Mouse (Mus musculus): ENCODE data around the gene Txndc2. TPM values are rescaled to one million over a fixed set of nuclear protein-coding genes. Genes with fewer than 3 reads are reported as not detected.

Txndc2 gene
- total RNA-seq, 1 experiment from 2014 or later: 47.1 TPM

DNA sequence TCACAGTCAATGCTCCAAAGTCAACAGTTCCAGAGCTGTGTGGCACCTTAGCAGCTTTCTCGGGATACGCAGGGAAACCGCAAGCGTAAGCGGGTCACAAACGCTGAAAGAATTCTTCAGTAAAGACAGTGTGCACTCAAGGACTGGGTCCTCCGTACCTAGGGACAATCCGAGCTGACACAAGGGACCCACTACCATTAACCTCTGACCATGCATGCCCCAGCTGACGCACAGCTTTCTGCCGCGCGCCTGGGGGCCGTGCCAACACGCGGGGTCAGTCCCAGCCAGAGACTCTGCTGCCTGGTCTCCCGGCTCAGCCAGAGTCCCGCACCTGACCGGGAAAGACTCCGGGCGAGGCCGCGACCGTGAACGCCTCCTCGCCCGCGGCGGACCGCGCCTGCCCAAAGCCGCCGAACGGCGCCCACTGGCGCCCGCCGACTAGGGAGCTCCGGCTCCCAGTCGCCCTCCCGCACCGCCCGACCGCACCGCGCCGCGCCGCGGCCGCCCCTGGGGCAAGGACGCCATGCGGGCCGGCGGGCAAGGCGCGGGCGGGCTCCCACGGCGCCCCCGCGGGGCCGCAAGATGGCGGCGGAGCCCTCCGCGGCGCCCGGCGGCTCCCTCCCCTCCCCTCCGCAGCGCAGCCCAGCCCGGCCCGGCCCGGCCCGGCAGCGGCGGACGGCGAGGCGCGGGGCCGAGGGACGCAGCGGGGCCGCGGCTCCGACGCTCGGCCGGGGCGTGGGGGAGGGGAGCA is 29.4 kb downstream of the Txndc2 start:
- DNase-seq: peak; percentile 57

DNA sequence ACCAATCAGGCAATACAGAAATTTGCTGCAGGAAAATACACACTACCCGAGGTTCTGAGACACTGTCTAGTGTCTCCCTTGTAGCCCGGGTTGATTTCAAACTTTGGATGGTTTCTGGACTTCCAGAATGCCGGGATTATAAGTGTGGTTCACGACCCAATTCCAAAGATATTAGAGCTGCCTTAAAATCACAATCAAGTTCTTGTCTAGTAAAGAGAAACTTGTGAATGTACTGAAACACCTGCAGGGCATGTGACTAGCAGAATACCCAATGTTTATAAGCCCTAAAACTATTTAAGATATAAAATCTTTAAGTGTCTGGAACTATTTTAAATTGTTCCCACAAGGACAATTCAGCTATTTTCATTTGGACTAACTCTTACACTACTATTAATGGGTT is 30.2 kb downstream of the Txndc2 start:
- DNase-seq: no peak

DNA sequence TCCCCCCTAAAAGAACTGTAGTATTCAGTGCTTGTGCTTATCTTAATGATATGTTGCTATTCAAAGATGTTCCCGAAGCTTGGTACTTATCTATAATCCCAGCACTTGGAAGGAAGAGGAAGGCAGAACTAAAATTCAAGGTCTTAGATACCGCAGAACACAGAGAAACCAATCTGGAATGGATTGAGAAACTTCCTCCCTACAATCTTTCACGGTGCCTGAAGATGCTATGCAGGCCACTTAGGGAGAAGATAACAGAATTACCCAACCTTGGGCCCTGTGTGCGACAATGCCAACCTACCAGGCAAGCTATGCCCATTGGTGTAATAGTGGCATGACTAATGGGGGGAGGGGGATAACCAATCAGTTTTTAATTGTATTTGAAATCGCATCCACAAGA is 33.2 kb downstream of the Txndc2 start:
- DNase-seq: no peak

DNA sequence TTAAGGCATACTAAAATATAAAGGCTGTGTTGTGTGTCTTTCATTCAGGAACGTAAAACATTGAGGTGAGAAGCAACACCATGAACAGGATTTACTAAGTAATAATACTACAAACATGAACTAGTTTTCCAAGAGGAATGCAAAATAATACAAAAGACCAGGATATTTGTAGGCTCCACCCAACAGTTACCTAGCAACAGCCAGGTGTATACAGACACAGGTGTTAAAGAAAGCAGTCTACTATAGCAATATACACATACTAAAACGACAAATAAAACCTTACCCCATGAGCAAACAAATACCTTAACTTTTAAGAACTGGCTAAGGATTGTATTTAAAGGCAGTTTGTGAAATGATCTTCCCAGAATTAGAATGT is 33.7 kb downstream of the Txndc2 start:
- no peak for DNase-seq

DNA sequence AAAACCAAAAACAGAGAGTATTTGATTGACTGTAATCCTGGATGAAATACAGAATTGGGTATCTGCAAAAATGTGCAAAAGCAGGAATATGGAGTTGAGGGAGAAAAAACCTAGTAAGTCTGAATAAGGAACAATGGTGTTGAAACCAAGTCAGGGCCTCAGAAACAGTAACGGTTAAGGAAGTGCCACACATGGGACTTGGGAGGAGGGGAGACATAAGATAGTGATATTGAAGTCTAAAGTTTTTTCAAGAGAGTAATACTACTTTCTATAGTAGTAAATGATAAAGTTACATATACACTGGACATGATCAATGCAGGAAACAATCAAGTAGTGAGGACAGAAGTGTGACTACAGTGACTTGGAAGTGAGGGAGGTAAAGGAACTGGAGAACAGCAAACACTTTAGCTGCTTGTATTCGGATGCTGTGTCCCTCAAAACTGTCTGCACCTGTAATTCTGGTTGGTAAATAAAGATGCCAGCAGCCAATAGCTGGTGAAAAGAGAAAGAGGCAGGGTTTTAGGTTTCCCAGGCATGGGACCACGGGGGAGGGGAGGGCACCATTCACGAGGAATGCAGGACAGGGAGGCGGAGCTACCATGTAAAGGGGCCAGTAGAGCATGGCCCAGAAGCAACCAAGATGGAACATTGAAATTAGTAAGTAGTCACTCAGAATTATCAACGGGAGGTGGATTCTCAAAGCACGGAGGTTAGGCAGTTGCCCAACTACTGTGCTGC is 34.2 kb downstream of the Txndc2 start:
- DNase-seq: no peak

DNA sequence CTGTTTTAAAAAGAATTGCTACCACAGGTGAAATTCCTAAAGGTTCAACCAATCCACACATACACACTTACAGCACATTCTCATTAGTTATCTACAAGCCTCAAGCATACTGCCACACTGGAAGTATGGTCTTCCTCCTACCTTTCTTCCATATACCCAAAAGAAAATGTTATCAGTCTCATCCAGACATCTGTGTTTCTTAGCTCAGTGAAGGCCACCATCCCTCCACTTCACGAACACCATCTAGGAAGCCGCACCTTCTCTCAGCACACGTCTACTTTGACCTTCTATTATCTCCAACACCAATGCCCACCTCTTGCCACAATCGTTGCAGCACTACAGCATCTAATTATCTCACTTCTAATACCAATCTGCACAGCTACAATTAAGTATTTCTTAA is 36.0 kb downstream of the Txndc2 start:
- DNase-seq: no peak

DNA sequence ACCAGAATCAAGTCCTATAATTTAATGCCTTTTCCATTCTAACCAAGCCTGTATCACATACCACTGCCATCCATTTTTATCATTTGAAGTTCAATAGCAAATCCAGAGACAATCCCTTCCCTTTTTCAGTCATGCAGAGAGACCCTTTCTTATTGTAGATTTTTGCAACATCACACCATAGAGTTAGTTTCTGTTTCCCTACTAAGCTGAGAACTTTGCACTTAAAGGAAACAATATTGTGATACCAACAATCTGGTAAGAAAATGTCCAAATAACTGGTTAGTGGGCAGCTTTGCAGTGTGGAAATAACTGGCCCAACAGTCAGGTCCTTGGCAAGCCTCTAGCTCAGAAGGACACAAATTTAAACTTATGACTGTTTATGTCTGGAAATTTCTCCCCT is 37.1 kb downstream of the Txndc2 start:
- no peak for DNase-seq

DNA sequence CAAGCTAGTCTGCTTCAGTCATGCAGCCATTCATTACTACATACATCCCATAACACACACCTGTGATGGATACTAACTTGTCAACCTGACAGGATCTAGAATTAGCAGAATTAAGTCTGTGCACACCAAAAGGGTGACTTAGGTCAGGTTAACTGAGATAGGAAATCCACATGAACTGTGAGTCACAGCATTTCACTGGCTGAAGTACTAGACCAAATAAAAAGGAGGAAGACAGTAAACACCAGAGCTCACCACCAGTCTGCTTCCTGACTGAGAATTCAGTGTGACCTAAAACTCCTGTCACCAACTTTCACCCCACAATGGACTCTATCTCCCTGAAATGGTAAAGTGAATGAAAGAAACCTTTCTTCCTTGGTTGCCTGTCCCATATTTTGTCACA is 37.7 kb downstream of the Txndc2 start:
- no peak for DNase-seq

DNA sequence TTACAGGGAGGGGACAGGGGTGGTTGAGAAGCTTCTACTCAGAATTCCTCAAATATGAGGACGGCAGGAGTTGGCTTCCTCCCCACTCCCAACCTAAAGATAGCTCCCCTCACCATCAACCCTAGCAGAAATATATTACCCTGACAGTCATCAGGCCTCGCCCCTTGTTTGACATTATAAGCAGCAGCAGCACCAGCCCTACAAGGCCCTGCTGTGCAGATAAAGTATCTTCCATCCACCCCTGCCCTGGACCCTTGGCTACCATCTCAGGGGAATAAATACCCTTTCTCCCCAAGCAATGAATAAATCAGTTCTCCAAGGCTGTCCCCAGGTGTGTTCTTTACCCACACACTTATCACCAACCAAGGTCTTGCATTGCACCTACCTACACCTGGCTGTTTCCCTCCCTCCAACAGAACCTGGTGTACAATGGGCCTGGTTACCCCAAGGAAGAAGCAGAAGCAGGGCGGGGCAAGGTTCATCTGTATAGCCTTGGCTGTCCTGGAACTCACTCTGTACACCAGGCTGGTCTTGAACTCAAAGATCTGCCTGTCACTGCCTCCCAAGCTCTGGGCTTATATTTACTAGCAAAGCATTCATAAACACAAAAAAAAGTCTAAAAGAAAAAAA is 44.0 kb downstream of the Txndc2 start:
- no peak for DNase-seq

DNA sequence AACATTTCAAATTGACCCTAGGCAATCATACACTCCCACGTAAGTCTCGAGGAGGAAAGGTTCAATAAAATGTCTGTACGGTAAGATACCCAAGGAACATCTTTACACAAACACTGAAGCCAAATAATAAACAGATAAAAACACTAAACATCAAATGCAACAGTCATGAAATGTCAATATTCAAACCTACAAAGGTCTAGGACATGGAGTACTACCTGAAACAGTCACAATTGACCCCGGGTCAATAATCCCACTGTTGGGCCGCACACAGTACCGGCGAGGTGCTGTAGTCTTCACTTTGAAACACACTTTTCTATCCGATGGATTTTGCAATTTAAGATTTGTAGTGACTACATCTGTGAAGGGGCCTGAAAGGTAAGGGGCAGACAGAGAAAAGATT is 47.3 kb downstream of the Txndc2 start:
- no peak for DNase-seq

Other genes with a start within 250 kb of the Txndc2 start
- not detected in 2 replicates for gene Tmem232, start 101.4 kb downstream of the Txndc2 start, total RNA-seq (2021)
- 162 and 209 TPM in 2 replicates for gene Vapa, start 28.6 kb downstream of the Txndc2 start, total RNA-seq (2021)
- 32.4 and 41.1 TPM in 2 replicates for gene Rab31, start 130.6 kb upstream of the Txndc2 start, total RNA-seq (2021)
- 70.5 and 80.2 TPM in 2 replicates for gene Ppp4r1, start 140.4 kb upstream of the Txndc2 start, total RNA-seq (2021)
- 48.4 and 56.4 TPM in 2 replicates for gene Ralbp1, start 243.6 kb upstream of the Txndc2 start, total RNA-seq (2021)

Data from adrenal gland, postnatal 25 days (tissue).